31 mouse cellular contexts compared by ENCODE assay signal in genomic region chr8:76514132-76514531, GRCm38 (mm10).
"Had no signal": no experiment of that assay in that cellular context is flagged by ENCODE, and none has a peak within 500 bp of the region (broad histone marks: within the 10 kb centered on the region; RNA-seq: fewer than 3 reads in every experiment).

No protein-coding gene starts in this region.

- ATAC-seq: liver, postnatal 0 days; lung, postnatal 0 days; midbrain, embryonic 13.5 days; midbrain, embryonic 15.5 days; midbrain, embryonic 16.5 days had no signal

- H3K4me3 ChIP-seq: left cerebral cortex, adult 2 months; limb, embryonic 10.5 days; limb, embryonic 12.5 days; limb, embryonic 13.5 days; limb, embryonic 15.5 days; liver, embryonic 13.5 days; liver, embryonic 15.5 days; lung, embryonic 15.5 days; megakaryocyte, embryonic 14.5 days; midbrain, embryonic 10.5 days; midbrain, embryonic 12.5 days; midbrain, embryonic 13.5 days; midbrain, embryonic 15.5 days; myocyte had no signal

- H3K27ac ChIP-seq: left cerebral cortex, adult 2 months; limb, embryonic 10.5 days; limb, embryonic 12.5 days; limb, embryonic 13.5 days; limb, embryonic 15.5 days; liver, embryonic 13.5 days; liver, embryonic 14.5 days; liver, embryonic 15.5 days; lung, embryonic 15.5 days; macrophage; midbrain, embryonic 10.5 days; midbrain, embryonic 12.5 days; midbrain, embryonic 13.5 days; midbrain, embryonic 15.5 days had no signal

- H3K4me1 ChIP-seq: limb, embryonic 10.5 days; limb, embryonic 12.5 days; limb, embryonic 13.5 days; limb, embryonic 15.5 days; liver, embryonic 13.5 days; liver, embryonic 15.5 days; lung, embryonic 15.5 days; megakaryocyte, embryonic 14.5 days; midbrain, embryonic 10.5 days; midbrain, embryonic 12.5 days; midbrain, embryonic 13.5 days; midbrain, embryonic 15.5 days had no signal

- H3K4me2 ChIP-seq: limb, embryonic 12.5 days; limb, embryonic 13.5 days; limb, embryonic 15.5 days; liver, embryonic 11.5 days; liver, embryonic 13.5 days; liver, embryonic 15.5 days; lung, embryonic 14.5 days; lung, embryonic 15.5 days; midbrain, embryonic 11.5 days; midbrain, embryonic 12.5 days; midbrain, embryonic 13.5 days; midbrain, embryonic 15.5 days had no signal

- DNase-seq: left cerebral cortex, postnatal 4 days; liver; liver, embryonic 13.5 days; liver, postnatal 0 days; lung, adult 18-20 months; lung, adult 2 months; lung, embryonic 14.5 days; lung, postnatal 10 days; lung, postnatal 14 days; lung, postnatal 36 days; lung, postnatal 4 days; midbrain, embryonic 14.5 days had no signal

- H3K9ac ChIP-seq: limb, embryonic 12.5 days; limb, embryonic 13.5 days; limb, embryonic 15.5 days; liver, embryonic 13.5 days; liver, embryonic 14.5 days; liver, embryonic 15.5 days; liver, postnatal 0 days; lung, embryonic 14.5 days; lung, embryonic 15.5 days; midbrain, embryonic 12.5 days; midbrain, embryonic 13.5 days; midbrain, embryonic 15.5 days had no signal

- H3K36me3 ChIP-seq: limb, embryonic 10.5 days; limb, embryonic 12.5 days; limb, embryonic 13.5 days; limb, embryonic 15.5 days; liver, embryonic 13.5 days; liver, embryonic 15.5 days; lung, embryonic 15.5 days; midbrain, embryonic 10.5 days; midbrain, embryonic 12.5 days; midbrain, embryonic 13.5 days; midbrain, embryonic 15.5 days had no signal

- H3K27me3 ChIP-seq: limb, embryonic 12.5 days; limb, embryonic 13.5 days; limb, embryonic 15.5 days; liver, embryonic 13.5 days; liver, embryonic 15.5 days; lung, embryonic 15.5 days; megakaryocyte, embryonic 14.5 days; midbrain, embryonic 12.5 days; midbrain, embryonic 13.5 days; midbrain, embryonic 15.5 days had no signal

- H3K9me3 ChIP-seq: limb, embryonic 10.5 days; limb, embryonic 12.5 days; limb, embryonic 13.5 days; limb, embryonic 15.5 days; liver, embryonic 13.5 days; liver, embryonic 15.5 days; lung, embryonic 15.5 days; midbrain, embryonic 10.5 days; midbrain, embryonic 12.5 days; midbrain, embryonic 13.5 days; midbrain, embryonic 15.5 days had no signal
